Mouse (Mus musculus): ENCODE results near the gene Lypd4.

Gene Lypd4

DNA sequence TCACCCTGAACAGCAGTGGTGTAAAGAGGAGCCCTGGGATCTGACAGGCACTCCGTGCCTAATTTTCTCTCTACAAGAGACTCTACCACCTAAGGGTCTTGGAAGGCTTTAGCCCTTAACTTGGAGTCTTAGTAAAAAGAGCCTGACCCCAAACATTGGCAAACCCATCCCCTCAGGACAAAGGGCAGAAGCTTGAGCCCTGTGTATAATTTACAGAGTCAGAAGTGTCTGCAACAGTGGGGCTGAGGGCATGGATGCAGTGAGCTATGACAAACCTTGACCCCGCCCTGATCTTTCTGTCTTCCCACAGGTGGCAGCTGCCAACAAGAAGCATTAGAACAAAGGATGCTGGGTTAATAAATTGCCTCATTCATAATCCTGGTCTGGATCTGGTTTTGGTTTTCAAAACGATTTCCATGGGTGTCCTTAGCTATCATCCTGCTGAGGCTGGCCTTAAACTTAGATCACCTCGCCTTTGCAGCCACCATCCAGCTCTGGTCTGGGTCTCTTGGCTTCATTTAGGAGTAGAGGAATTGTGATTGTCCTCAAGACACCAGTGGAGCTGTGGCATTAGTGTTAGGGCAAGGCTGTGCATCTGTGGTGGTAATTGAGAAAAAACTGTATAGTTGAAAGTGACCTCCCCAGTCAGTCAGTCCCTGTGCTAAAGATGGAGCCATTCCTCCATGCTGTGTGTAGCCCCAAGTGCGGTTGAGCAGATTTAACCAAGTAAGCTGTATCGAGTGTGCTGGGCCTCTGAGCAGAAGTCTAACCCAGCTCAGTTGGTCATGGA lies 19.9 kb upstream of the Lypd4 start:
- DNase-seq (ENCODE audit: low read depth), result no peak

DNA sequence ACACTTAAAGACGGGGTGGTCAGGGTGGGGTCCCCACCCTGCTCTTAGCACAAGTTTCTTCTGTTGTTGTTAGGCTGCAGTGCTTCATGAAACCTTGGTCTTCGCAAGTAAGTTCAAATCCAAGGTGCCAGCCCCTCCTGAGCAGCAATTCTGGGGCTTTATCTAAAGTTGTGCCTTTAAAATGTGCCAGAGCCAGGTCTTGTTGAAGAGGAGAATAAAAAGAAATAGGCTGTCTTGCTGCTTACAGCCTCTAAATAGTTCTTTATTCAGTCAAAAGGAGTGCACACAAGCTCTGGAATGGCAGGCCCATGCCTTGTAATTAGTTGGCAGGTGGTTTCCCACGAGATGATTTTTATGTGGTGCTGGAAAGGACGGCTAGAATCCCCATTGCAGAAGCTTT lies 17.4 kb upstream of the Lypd4 start:
- no peak for DNase-seq (ENCODE audit: low read depth)

DNA sequence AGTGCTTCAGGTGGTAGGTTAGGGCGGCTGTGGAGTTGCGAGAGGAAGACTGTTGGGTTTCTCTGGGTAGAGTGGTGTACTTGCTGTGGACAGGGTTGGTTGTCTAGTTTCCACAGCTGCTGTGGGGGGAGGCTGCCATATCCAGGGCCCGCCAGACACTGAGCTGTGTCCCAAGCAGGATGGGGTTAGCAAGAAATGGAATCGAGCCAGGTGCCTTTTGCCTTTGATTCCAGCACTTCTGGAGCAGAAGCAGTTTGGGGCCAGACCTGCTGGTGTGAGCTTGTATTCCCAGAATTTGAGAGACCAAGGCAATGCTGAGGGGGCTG lies 16.5 kb upstream of the Lypd4 start:
- DNase-seq (ENCODE audit: low read depth), result no peak

DNA sequence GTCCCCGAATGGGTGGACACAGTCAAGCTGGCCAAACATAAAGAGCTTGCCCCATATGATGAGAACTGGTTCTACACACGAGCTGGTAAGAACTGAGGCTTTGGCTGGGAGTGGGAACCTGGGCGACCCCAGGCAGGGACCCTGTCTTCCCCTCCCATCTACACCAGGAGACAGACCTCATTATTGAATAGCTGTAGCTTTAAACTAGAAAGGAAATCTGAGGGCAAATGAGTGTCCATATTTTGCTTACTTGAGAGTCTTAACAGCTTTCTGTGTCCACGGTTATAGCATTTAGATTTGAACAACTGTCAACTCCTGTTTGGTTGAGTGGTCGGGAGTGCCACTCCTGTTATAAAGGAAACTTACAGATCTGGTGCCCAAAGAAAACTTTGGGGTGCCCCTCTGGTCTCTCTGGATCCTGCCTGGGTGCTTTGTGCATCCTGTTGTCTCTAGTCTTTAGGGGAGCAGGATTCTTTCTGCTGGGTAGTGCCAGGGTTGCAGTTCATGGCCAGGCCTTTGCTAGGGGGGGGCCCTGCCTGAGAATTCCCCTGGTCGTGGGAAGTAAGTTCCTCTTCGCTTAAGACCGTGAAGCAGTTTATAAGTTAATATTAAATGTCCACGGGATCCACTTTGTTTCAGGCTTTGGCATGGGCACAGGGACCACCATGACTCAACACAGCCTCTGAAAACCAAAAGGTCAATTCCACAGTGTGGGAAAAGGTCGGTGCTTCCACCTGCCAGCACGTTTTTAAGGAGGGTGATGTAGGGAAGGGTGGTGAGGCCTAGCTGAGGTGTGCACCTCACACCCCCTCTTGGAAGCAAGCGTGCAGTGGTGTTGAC lies 15.9 kb upstream of the Lypd4 start:
- DNase-seq (ENCODE audit: low read depth), result no peak

DNA sequence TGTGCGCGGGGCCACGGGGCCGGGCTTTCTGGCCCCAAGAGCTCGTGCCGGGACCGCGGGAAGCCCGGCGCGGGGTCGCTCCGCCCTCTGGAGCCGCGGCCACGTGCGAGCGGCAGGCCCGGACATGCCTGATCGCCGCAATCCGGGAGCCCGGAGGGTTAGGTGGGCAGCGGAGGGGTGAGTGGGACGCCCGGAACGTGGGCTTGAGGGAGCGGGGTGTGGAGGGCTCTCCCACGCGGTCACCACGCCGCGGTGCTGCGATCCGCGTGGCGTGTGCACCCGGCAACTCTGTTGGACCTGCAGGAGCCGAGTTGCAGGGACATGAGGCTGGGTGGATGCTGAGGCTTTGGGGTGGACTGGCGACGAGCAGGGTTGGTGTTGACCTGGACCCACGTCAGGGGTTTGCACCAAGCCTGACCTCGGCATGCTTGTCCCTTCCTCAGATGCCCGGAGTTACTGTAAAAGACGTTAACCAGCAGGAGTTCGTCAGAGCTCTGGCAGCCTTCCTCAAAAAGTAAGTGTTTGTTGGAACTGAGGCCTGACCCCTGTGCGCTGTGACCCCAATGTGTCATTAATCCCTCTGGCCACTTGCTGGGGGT lies 15.1 kb upstream of the Lypd4 start:
- DNase-seq (ENCODE audit: low read depth), result no peak

DNA sequence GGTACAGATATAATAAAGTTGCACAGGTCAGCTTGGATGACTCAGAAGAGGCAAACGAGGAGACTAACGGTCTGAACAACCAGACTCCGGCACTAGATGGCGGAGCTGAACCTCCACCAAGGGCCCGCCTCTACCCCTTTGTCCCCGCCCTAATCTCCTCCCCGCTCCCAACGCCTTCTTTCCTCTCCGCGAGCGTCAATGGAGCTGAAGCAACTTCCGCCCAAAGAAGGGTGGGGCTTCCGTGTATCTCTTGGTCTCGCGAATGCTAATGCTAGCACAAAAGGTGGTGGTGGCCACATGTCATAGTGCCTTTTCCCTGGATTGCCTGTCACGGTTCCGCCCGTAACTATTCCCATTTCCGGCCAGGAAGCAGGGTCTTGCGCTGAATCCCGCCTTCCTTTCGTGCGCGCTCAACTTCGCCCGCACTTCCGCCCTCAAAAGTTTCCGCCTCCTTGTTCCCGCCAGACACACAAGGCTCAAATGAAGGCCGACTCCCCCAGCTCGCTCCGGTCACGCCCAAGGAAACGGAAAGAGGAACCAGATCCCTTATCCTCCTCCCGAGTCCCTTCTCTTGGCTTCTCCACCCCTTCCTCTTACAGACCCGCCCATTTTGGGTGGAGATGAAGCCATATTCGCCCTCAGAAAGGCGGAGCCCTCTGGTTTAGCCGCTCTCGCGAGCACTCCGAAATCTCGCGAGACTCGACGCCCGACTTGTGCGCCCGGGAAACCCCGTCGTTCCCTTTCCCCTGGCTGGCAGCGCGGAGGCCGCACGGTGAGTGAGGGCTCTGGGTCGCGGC lies 14.4 kb upstream of the Lypd4 start, which contains the start of gene Rps19:
TSS of gene Rps19 (plus strand) at position 476 of the 797 bp plus-strand sequence.
- DNase-seq (ENCODE audit: low read depth), result peak; percentile 99

DNA sequence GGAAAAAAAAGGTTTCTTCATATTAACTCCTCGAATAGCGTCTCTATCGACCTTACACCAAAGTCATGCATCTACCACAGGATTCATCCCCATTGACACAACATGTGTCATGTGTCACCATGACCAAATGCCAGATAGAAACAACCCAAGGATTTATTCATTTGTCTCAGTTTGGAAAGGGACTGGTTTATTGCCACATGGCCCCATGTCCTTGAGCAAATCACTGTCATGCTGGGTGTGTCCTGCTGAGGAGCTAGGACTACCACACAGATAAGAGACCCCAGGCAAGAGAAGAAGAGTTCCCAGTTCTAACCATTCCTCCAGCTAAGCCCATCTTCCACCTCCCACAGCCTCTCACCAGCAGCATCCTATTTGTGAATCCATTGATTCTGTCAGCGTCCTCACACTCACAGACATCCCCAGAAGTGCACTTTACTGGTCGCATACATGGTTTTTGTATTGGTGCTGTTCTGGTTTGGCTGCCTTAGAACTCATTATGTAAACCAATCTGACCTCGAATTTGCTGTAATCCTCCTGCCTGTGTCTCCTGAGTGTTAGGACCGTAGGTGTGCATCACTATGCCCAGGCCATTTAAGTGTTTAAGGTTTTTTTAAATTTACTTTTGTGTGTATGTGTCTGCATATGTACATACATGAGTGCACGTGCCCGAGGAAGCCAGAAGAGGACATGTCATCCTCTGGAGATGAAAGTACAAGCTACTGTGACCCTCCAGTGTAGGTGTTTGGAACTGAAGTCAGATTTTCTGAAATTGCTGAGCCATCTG lies 12.9 kb upstream of the Lypd4 start:
- DNase-seq (ENCODE audit: low read depth), result no peak

DNA sequence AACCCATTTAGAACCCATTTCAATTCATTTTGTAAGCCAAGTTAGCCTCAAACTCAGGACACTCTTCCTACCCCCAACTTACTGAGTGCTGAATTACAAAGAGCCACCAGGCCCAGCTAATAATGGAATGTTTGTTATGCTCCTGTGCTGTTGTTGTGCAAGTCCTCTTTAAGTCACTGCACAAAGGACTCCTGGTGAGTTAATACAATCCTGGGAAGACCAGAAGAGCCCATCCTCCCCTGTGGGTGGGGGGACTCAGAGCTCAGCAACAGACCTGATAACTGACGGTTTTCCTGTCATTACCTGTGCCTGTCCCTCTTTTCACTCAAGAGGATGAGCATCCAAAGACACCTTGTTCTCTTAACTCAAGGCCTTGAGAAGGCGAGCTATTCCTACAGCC lies 9.9 kb upstream of the Lypd4 start:
- DNase-seq (ENCODE audit: low read depth), result no peak

DNA sequence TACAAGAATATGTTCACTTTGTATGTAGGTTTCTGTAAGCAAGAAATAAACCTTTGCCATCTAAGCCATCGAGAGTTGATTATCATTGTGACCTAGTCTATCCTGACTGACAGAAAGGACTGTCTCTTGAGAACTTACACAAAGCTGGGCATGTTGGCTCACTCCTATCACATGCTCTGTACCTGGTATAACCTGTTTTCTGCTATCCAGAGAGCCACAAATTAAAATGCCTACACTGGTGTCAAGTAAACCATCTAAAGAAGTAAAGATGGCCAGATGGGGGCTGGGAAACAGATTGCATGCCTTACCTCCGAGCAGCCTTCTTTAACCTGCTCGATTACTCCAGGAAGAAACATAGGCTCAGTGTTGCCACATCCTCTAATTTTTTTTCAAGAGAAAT lies 7.8 kb upstream of the Lypd4 start:
- DNase-seq (ENCODE audit: low read depth), result no peak

DNA sequence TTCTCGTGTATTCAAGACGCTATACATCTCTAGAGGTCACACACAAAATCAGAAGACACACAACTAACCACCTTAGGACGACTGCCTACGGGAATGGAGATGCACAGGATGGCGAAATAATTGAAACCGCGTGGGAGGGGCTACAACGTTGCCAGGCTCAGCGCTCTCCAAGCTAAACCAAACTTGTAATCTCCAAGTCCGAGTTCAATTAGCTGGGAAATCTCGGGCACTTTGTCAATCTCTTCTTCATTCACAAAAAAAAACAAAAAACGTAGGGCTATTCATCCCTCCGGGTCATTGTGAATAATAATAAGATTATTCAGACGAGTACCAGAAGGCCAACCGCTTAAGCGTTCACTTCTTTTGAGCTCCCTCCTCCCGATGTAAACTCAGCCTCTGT lies 661 bp downstream of the Lypd4 start:
- no peak for DNase-seq (ENCODE audit: low read depth)

DNA sequence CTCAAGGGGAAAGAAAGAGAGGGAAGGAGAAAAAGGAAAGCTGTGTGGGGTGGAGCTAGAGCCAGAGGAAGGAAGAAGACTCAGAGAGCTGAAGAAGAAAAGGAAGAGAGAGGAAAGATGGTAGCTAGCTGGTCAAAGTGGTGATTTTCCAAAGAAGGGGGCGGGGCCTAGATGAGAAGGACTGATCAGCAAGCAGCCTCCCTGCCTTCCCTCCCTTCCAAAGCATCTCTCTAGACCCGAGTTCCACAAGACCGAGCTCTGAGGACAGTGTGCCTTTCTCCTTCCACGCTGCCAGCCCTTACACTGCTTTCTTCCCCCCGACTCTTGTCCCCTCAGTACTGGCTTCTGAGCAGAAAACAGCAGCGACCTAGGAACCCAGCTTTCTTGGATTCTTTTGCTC lies 5.6 kb downstream of the Lypd4 start:
- DNase-seq (ENCODE audit: low read depth), result no peak

DNA sequence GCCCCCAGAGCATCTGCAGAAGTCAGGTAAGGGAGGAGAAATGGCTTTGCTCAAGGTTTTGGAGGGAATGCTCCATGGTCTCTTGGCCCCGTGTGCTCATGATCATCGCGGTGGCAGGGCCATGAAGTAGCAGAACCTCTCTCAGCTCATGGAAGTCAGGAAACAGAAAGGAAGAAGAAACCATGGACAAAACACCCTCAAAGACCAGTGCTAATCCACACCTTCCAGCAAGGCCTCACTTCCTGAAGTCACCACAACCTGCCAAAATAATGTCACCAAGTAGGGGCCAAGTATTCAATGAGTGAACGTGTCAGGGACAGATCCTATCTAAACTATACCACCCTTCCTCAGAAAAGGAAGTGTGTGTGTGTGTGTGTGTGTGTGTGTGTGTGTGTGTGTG lies 6.9 kb downstream of the Lypd4 start:
- DNase-seq (ENCODE audit: low read depth), result no peak

DNA sequence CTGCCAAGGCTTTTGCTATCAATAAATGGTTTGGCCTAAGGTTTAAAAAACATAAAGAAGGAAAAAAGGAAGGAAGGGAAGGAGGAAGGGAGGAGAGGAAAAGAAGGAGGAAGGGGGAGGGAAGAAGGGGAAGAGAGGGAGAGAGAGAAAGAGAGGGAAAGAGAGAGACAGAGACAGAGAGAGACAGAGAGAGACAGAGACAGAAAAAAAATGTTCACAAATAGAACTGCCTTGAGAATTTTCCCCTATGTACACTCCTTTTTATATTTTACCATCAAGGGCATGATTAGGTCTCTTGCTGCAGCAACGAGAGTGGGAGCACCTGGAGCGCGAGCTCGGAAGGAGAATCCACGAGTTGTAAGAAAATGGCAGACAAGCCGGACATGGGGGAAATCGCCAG lies 7.8 kb downstream of the Lypd4 start, which contains the start of gene Gm9844:
TSS of gene Gm9844 (plus strand) at position 301 of the 400 bp plus-strand sequence.
- DNase-seq (ENCODE audit: low read depth), result no peak

DNA sequence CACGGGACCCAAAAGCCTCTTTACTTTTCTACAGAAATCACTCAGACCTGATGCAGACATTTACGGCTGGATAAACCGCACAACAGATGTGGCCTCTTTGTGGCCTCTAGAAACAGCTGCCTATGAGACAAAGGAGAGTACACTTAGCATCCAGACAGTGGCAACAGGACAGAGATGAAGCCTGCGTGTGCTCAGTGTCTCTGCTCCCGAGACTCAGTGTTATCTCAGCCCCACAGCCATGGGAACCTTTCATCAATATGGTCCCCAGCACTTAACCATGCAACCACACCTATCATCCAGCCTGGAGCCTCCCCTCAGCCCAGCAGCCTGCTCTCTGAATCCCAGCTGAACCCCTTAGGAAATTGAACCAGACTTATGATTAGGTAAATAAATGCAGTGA lies 10.5 kb downstream of the Lypd4 start:
- DNase-seq (ENCODE audit: low read depth), result no peak

DNA sequence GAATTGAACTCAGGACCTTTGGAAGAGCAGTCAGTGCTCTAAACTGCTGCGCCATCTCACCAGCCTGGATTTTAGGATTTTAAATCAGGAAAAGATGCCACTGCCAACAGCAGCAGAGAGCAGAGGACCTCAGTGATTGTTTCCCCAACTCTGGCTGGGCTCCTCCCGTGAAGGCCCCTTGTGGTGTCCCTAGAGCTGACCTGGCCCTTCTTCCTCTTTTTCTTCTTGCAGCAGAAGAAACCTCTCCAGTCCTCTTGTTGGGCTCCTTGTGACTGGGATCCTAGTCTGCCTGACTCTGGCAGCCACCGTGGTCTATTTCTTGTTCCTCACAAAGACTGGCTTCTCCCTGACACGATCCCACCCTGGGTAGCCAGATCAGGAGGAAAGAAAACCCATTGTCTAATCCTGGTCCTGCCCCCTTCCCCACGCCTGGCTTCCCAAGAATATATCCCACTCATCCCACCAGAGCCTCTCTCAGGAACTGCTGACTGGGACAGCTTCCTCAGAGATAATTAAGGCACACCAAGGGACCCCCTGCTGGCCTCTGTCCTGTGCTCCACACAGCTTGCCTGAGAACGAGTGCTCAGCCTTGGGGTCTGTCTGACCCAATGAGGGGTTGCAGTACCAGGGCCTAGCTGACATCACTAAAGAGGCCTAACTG lies 13.2 kb downstream of the Lypd4 start:
- no peak for DNase-seq (ENCODE audit: low read depth)

DNA sequence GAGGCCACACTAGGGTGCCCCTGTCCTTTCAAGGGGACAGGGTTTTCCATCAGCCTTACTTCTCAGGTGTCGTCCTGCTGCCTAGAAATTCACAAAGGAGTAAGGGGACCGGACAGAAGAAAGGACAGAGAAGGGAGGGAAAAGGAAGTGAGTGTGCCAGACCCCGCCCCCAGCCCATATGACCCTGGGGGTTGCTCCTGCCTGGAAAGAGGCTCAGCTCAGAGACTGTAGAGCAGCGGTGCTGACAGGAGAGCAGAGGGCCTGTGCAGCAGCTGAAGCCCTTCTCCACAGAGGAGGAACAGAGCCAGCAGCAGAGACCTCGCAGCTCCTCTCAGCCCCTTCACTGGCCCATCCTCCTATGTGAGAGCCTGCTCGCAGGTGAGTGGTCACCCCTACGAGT lies 16.0 kb downstream of the Lypd4 start:
- no peak for DNase-seq (ENCODE audit: low read depth)

DNA sequence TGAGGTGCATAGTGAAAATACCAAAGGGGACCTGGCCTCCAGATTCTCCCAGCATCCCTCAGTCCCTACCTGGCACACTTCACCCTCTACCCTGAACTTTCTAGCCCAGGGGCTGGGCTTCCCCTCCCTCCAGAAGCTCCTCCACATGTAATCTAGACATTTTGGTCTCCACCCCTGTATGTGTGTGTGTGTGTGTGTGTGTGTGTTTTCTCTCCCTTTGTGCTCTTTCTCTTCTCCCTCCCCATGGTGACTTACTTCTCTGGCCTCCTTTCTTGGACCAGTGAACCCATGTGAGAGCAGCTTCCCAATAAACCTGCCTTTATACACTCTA lies 16.5 kb downstream of the Lypd4 start:
- no peak for DNase-seq (ENCODE audit: low read depth)

DNA sequence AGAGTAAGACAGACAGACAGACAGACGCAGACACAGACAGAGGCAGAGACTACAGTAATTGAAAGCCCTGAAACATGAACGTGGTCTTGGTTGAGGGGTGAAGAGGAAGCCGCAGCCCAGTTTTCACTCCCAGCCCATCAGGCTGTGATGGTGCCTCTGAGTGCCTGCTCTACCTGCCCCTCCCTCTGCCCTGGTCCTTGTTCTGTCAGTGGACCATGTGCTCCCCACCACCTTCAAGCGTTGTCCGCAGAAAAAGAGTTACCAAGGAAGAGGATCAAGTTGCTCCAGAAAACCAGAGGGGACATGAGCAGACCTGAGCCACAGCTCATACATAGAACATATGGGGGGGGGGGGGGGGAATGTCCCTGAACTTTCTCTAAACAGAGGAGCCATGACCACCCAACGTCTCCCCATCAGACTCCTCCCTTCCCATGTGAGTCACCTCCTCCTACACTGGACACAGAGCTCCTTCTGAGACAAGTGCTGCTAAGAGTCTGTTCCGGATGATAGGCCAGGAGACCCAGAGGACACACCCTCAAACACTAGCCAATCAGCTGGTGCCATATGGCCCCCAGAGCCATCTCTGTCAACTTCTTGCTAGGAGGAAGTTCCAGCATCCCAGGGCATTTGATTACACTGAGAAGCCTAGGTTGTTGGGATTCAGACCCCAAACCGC lies 17.0 kb downstream of the Lypd4 start:
- DNase-seq (ENCODE audit: low read depth), result peak; percentile 70

DNA sequence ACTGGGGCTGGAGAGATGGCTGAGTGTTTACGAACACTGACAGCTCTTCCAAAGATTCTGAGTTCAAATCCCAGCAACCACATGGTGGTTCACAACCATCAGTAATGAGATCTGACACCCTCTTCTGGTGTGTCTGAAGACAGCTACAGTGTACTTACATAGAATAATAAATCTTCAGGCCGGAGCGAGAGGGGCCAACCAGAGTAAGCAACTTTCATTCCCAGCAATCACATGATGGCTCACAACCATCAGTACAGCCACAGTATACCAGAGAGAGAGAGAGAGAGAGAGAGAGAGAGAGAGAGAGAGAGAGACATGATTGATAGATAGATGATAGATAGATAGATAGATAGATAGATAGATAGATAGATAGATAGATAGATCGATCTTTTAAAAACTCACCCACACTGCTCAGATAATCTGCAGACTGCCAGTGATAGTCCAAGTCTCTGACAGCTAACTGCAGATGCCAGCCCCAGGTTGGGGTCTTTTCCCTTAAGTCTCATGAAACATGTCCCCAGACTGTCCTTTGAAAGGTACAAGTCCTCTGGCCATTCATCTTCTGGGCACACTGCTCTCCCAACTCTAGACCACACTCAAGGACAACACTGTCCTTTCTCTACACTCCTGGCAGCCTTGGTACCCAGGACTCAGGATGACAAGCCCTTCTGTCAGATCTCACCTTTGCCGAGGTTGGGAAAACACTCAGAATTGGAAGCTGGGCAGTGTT lies 18.0 kb downstream of the Lypd4 start:
- DNase-seq (ENCODE audit: low read depth), result no peak

DNA sequence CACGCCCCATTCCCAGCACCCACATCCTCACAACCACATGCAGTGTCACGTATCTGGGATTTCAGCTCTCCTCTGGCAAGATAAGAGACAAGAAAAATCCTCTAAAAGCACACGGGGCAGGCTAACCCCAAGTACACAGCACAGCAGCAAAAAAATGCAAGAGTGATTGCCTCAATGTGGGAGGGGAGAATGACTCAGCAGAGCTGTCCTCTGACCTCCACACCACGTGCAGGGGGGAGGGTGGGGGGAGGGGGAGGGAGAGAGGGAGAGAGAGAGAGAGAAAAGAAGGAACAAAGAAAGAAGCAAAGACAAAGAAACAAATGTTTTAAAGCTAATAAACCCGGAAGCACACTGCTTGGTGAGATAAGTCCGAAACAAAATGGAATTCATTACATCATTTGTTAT lies 18.8 kb downstream of the Lypd4 start:
- DNase-seq (ENCODE audit: low read depth), result peak; percentile 69
